Mouse (Mus musculus) cerebellum, adult 2 months (tissue): Measurements from ENCODE around the gene Plcb4.

Source experiments
- CTCF ChIP-seq: fragments of 200-500 bp; IDR thresholded peaks from 2 replicates; pipeline ENCODE4 v1.5.1; 2011; ENCODE audit warnings: low read depth, mild to moderate bottlenecking, control low read depth, low read length, moderate library complexity, borderline replicate concordance; ENCODE audit not compliant: insufficient read depth
- POLR2A ChIP-seq: fragments of 200-500 bp; IDR thresholded peaks from 2 replicates; pipeline ENCODE4 v1.6.1; 2011; ENCODE audit warnings: low read length, control low read depth, borderline replicate concordance; ENCODE audit not compliant: insufficient read depth

- TF ChIP-seq POLR2A = no peak
- TF ChIP-seq CTCF = no peak
These were observed 80.1 kb downstream of the Plcb4 start for GRCm38 (mm10) chr2:135738950-135739349.
